In the genomic region with DNA sequence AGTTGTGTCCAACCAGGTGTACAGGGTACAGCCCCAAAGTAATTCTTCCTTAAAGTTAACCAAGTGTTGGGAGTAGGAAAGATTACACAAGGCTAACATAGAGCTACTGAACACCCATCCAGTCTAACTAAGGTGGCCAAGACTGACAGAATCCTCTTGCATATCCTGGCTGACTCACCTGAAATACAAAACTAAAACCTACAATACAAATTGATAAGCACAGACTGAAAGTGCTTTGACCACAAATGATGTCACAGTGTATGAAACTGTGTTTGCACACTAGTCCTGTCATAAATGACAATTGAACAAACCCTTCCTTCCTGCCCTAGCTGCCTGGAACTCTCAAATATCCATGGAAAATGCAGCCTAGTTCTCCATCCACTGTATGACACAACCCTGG, we compare ENCODE assay signal across 14 mouse cellular contexts.
"Had no signal": no experiment of that assay in that cellular context is flagged by ENCODE, and none has a peak within 500 bp of the region (broad histone marks: within the 10 kb centered on the region; RNA-seq: fewer than 3 reads in every experiment).

No protein-coding gene starts in this region.

- H3K27me3 ChIP-seq: limb, embryonic 15.5 days; liver, embryonic 13.5 days; lung, embryonic 15.5 days; megakaryocyte, embryonic 14.5 days; midbrain, embryonic 12.5 days; neural tube, embryonic 12.5 days had no signal

- ATAC-seq: liver, postnatal 0 days had no signal

- H3K9me3 ChIP-seq: limb, embryonic 15.5 days; liver, embryonic 13.5 days; lung, embryonic 15.5 days; megakaryocyte, embryonic 14.5 days; midbrain, embryonic 12.5 days; neural tube, embryonic 12.5 days had no signal

- H3K4me3 ChIP-seq: layer of hippocampus, adult 2 months; limb, embryonic 15.5 days; liver, embryonic 13.5 days; lung, embryonic 15.5 days; megakaryocyte, embryonic 14.5 days; midbrain, embryonic 12.5 days; myocyte; neural tube, embryonic 12.5 days had no signal

- H3K4me1 ChIP-seq: limb, embryonic 15.5 days had no signal

- DNase-seq: kidney, postnatal 10 days; kidney, postnatal 4 days; liver, embryonic 13.5 days; liver, postnatal 0 days; right cerebral cortex, postnatal 4 days; spleen, adult 18-20 months; thymus, adult 2 months had no signal

- H3K4me2 ChIP-seq: limb, embryonic 15.5 days; liver, embryonic 13.5 days; lung, embryonic 15.5 days; midbrain, embryonic 12.5 days; neural tube, embryonic 12.5 days had no signal

- H3K36me3 ChIP-seq: limb, embryonic 15.5 days; liver, embryonic 13.5 days; lung, embryonic 15.5 days; midbrain, embryonic 12.5 days; neural tube, embryonic 12.5 days had no signal

- H3K9ac ChIP-seq: limb, embryonic 15.5 days; liver, embryonic 13.5 days; liver, postnatal 0 days; lung, embryonic 15.5 days; midbrain, embryonic 12.5 days; neural tube, embryonic 12.5 days had no signal

- H3K27ac ChIP-seq: layer of hippocampus, adult 2 months; limb, embryonic 15.5 days; liver, embryonic 13.5 days; lung, embryonic 15.5 days; midbrain, embryonic 12.5 days; neural tube, embryonic 12.5 days had no signal
